Mouse (Mus musculus) forebrain, embryonic 13.5 days (tissue): ENCODE measurements around the gene Guca1a. TPM values are rescaled to one million over a fixed set of nuclear protein-coding genes. Genes with fewer than 3 reads are reported as not detected.
A peak's percentile ranks its signal among the peaks of the same experiment; 100 is the strongest.
"Not testable (repeated sequence)": the region's sequence is repeated elsewhere in the genome, so short reads cannot be mapped to it uniquely, and the experiment has no call there.

Source experiments
- ATAC-seq: fragments of 200-750 bp; cut with Nextera tagmentation; 2 replicates; pipeline ENCODE4 v1.8.0; 2017
- H3K27ac ChIP-seq: fragments of 300-500 bp; sonication (generic); 2 replicates; pipeline ENCODE4 v1.5.1; 2015; ENCODE audit warnings: inconsistent platforms, mild to moderate bottlenecking, moderate library complexity
- H3K27me3 ChIP-seq: fragments of 300-500 bp; sonication (generic); 2 replicates; pipeline ENCODE4 v1.6.1; 2015; ENCODE audit warnings: mild to moderate bottlenecking, inconsistent platforms
- H3K36me3 ChIP-seq: fragments of 300-500 bp; sonication (generic); 2 replicates; pipeline ENCODE4 v1.6.1; 2015; ENCODE audit warnings: mild to moderate bottlenecking, inconsistent platforms; ENCODE audit not compliant: poor library complexity, severe bottlenecking
- H3K4me1 ChIP-seq: fragments of 300-500 bp; sonication (generic); 2 replicates; pipeline ENCODE4 v1.6.1; 2015; ENCODE audit warnings: inconsistent platforms
- H3K4me2 ChIP-seq: fragments of 300-500 bp; sonication (generic); 2 replicates; pipeline ENCODE4 v1.6.1; 2015; ENCODE audit warnings: inconsistent platforms, mild to moderate bottlenecking, moderate library complexity
- H3K4me3 ChIP-seq: fragments of 300-500 bp; sonication (generic); 2 replicates; pipeline ENCODE4 v1.5.1; 2015; ENCODE audit warnings: mild to moderate bottlenecking, inconsistent platforms
- H3K9ac ChIP-seq: fragments of 300-500 bp; sonication (generic); 2 replicates; pipeline ENCODE4 v1.6.1; 2015; ENCODE audit warnings: mild to moderate bottlenecking, inconsistent platforms
- H3K9me3 ChIP-seq: fragments of 300-500 bp; sonication (generic); replicated peaks from 2 replicates; pipeline ENCODE4 v1.6.1; 2016; ENCODE audit warnings: inconsistent platforms
- WGBS: fragments of 180-500 bp; shearing (Covaris S2); methylation state at CpG from one replicate; pipeline ENCODE4 v1.1.7; 2015; 5-methylcytosine and 5-hydroxymethylcytosine counted together
- polyA plus RNA-seq: library from polyadenylated mRNA; unstranded; fragments of >200 nt; fragmentation: Nextera tagmentation; extraction: Ambion mirVana; gene quantifications from 2 replicates; pipeline ENCODE4 v1.2.1, GENCODE M21; 2015

Gene Guca1a
- polyA plus RNA-seq, 1 experiment from 2014 or later: 0.26 TPM

DNA sequence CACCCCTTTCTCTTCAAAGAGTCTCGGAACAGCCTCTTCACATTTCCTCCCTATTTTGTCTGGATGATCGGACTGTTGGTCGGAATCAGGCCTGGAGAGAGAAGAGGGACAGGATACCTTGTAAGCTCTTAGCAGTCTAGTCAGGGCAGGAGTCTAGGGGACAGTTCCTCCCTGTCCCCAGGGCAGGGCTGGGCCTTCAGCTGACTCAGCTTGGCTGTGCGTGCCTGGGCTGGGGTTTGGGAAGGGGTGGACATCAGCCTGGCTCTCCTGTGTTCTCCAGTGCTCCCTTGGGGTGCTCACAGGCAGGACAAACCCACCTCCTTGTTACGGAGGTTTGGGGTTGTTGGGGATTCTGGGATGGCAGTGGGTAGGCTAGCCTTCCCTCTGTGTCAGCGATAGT is 38.2 kb upstream of the Guca1a start:
- peaks cover 61% of the 10 kb centered on the region for H3K27me3 ChIP-seq
- no peak overlapping the region for H3K4me3 ChIP-seq
- H3K9me3 ChIP-seq: no peaks in the 10 kb centered on the region
- ATAC-seq: no peak
- WGBS: 71% methylated on average over 6 of the region's 6 CpGs
- H3K4me2 ChIP-seq: no peak overlapping the region
- no peak overlapping the region for H3K27ac ChIP-seq
- no peak overlapping the region for H3K9ac ChIP-seq
- H3K36me3 ChIP-seq: no peaks in the 10 kb centered on the region
- H3K4me1 ChIP-seq: peaks cover 23% of the 10 kb centered on the region

DNA sequence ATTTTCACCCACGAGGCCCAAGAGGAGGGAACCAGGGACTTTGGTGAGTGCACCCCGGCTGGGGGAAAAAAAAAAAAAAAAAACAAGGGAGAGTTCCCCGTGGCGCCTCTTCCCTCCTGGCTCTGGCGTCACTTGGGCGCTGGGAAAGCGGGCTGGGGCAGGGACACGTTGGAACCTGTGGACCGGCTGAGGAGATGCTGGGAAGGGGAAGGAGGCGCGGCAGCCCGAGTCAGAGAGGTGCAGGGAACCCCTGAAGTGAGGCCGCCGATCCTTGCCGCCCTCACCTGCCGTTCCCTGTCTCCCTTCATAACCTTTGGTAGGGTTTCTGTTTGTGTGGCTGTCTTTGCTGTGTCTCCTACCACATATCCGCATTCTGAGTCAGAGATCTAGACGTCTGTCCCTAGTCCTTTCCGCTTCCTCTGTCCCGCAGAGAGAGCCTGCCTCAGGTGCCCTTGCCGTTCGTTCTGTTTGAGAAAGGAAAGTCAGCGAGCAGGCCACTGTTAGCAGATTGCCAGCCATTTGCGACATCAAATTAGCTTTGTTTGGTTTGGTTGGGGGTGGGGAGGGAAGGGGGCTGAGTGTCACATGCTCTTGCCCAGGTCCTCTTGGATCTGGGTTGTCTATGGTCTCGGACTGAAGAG is 36.6 kb upstream of the Guca1a start, which contains the start of gene 1700001C19Rik:
TSS of gene 1700001C19Rik (minus strand) at position 470 of the 641 bp plus-strand sequence.
- H3K27ac ChIP-seq: no peak within 1 kb of the TSS
- H3K4me1 ChIP-seq: peaks cover 23% of the 10 kb centered on the region
- peaks cover 61% of the 10 kb centered on the region for H3K27me3 ChIP-seq
- H3K9me3 ChIP-seq: no peaks in the 10 kb centered on the region
- peak within 1 kb of the TSS; percentile 40; the same call in 1 of the 2 replicates for H3K9ac ChIP-seq
- peak within 1 kb of the TSS; percentile 59 for H3K4me2 ChIP-seq
- 5% methylated on average over 19 of the region's 25 CpGs for WGBS
- no peak for ATAC-seq
- peak within 1 kb of the TSS; percentile 35 for H3K4me3 ChIP-seq
- no peaks in the 10 kb centered on the region for H3K36me3 ChIP-seq

DNA sequence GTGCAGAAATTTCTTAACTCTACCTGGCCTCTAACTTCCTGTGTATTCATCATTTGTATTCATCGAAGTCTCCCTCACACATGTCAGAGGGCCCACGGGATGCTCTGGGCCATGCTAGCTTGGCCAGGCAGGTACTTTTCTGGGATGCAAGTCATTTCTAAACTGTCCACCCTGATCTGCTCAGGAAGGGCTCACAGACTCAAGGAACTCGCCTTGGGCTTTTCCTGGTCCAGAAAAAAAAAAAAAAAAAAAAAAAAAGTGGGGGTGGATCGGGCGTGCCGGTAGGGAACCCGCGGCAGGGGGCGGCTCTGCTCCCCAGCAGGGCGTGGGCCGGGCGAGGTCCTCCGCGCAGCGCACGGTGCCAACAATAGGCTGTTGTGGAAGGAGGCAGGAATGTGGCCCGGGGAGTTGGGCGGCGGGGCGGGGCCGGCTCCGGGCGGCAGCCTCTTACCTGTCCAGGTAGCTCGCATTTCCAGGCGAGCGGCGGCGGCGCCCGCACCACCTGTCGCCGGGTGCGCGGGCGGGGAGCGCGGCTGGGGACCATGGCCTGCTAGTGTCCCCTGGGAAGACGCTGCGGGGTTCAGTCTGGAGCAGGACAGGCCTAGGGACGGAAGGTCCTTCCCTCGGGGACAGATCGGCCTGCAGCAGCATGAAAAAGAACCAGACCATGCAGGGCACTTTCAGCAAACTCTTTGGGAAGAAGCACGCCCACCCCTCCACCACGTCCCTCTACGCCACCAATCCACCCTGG is 35.9 kb upstream of the Guca1a start, which contains the start of gene AI661453:
TSS of gene AI661453 (plus strand) at position 460 of the 751 bp plus-strand sequence.
- Histone ChIP-seq H3K9me3 (no peaks in the 10 kb centered on the region), H3K4me1 (peaks cover 16% of the 10 kb centered on the region), H3K4me2 (peak within 1 kb of the TSS; percentile 59), H3K36me3 (no peaks in the 10 kb centered on the region), H3K9ac (peak within 1 kb of the TSS; percentile 40; the same call in 1 of the 2 replicates), H3K27me3 (peaks cover 62% of the 10 kb centered on the region), H3K4me3 (peak within 1 kb of the TSS; percentile 35), H3K27ac (no peak within 1 kb of the TSS)
- ATAC-seq: no peak
- WGBS: 2% methylated on average over 39 of the region's 45 CpGs

DNA sequence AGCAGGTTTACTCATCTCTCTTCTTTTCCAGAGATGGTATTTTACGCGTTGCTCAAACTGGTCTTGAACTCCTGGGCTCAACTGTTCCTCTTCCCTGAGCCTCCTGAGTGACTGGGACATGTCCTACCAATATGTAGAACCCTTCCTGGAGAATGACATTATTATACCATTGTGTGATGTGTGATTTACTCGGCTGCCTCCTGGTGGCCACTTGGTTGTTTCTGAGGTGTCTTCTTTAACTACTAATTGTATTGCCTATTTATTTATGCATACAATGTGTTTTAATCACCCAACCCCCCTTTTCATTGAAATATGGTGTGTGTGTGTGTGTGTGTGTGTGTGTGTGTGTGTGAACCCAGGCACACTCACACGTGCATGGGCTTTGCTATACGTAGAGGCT is 30.4 kb upstream of the Guca1a start:
- Histone ChIP-seq H3K27ac (no peak overlapping the region), H3K36me3 (no peaks in the 10 kb centered on the region), H3K4me3 (no peak overlapping the region), H3K4me2 (no peak overlapping the region), H3K27me3 (peaks cover 19% of the 10 kb centered on the region), H3K9me3 (no peaks in the 10 kb centered on the region), H3K4me1 (peaks cover 8% of the 10 kb centered on the region; the same call in 1 of the 2 replicates), H3K9ac (no peak overlapping the region)
- no peak for ATAC-seq
- WGBS: 64% methylated on average over 5 of the region's 5 CpGs

DNA sequence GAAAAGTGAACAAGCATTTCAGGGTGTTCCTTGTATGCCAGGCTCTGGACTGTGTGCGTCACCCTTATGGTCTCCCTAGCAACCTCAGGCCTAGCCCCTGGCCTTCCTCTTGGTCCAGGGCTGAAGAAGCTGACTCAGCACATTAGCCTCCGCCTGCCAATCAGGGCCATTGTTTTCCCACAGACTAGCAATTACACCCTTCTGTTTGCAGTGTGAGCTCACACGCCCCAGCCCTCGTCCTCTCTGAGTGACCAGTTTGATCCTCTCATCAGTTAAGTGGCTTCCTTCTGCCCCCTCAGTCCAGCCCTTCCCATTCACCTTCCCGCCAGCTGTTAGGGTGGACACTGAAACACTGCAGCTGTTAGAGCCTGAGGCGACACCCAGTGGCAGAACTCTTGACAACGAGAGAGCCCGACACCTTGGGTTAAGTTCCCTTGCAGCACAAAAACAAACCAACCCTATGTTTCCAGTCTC is 28.5 kb upstream of the Guca1a start:
- 5% methylated on average over 8 of the region's 8 CpGs for WGBS
- Histone ChIP-seq H3K4me3 (no peak overlapping the region), H3K9ac (no peak overlapping the region), H3K4me2 (peak overlapping the region; percentile 27), H3K9me3 (no peaks in the 10 kb centered on the region), H3K4me1 (peaks cover 8% of the 10 kb centered on the region; the same call in 1 of the 2 replicates), H3K27ac (no peak overlapping the region), H3K36me3 (no peaks in the 10 kb centered on the region), H3K27me3 (peaks cover 10% of the 10 kb centered on the region; the same call in 1 of the 2 replicates)
- no peak for ATAC-seq

DNA sequence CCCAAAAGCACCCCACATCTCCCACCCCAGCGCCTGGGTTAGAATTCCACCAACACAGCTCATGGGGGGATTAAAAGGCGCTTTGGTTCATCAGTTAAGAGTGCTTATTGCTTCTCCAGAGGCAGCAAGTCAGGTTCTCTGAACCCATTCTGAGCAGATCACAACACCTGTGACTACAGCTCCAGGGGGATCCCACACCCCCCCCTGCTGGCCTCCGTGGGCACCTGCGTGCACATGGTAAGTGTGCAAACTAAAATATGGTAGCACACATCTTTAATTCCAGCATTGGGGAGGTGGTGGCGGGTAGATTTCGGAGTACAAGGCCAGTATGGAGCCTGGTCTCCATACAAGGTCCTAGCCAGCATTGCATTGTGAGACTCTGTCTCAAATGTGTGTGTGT is 26.9 kb upstream of the Guca1a start:
- Histone ChIP-seq H3K27me3 (peaks cover 10% of the 10 kb centered on the region; the same call in 1 of the 2 replicates), H3K4me1 (peaks cover 8% of the 10 kb centered on the region; the same call in 1 of the 2 replicates), H3K4me3 (no peak overlapping the region), H3K4me2 (no peak overlapping the region), H3K36me3 (no peaks in the 10 kb centered on the region), H3K27ac (no peak overlapping the region), H3K9ac (no peak overlapping the region), H3K9me3 (no peaks in the 10 kb centered on the region)
- no peak for ATAC-seq
- WGBS: 74% methylated on average over 6 of the region's 6 CpGs

DNA sequence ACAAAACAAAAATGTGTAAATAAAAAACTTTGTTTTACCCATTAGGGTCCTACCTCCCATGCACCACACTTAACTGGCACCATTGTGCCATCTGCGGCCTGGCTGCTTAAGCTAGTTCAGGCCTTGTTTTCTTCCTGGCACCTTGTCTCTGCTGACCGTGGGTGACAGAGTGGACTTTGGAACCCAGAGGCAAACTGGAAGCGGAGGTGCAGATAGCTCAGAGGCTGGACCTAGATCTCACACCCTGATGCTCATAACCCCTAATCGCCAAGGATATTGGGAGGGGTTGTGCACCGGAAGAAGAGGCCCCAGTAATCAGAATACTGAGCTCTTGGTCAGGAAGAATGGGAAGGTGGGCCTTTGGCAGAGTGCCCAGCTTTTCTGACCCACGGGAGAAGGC is 23.8 kb upstream of the Guca1a start:
- Histone ChIP-seq H3K36me3 (no peaks in the 10 kb centered on the region), H3K4me3 (no peak overlapping the region), H3K27ac (no peak overlapping the region), H3K9ac (no peak overlapping the region), H3K27me3 (peaks cover under 1% of the 10 kb centered on the region; the same call in 1 of the 2 replicates), H3K4me1 (peaks cover 7% of the 10 kb centered on the region; the same call in 1 of the 2 replicates), H3K9me3 (no peaks in the 10 kb centered on the region), H3K4me2 (no peak overlapping the region)
- ATAC-seq: no peak
- 75% methylated on average over 6 of the region's 6 CpGs for WGBS

DNA sequence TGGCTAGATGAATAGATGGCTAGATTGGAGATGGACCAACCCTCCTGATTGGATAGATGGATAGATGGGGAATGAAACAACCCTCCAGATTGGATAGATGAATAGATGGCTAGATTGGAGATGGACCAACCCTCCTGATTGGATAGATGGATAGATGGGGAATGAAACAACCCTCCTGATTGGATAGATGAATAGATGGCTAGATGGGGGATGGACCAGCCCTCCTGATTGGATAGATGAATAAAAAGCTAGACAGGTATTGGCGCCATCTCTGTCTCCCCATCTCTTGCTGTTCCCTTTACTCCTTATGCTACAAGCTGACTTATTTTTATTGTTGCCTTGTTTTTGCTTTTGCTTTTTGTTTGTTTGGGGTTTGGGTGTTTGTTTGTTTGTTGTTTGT is 22.2 kb upstream of the Guca1a start:
- not testable (repeated sequence) for H3K4me3 ChIP-seq, H3K27ac ChIP-seq, H3K27me3 ChIP-seq, H3K36me3 ChIP-seq, H3K4me2 ChIP-seq, ATAC-seq, H3K4me1 ChIP-seq, H3K9ac ChIP-seq, H3K9me3 ChIP-seq
- WGBS: 81% methylated on average over 1 of the region's 1 CpGs

DNA sequence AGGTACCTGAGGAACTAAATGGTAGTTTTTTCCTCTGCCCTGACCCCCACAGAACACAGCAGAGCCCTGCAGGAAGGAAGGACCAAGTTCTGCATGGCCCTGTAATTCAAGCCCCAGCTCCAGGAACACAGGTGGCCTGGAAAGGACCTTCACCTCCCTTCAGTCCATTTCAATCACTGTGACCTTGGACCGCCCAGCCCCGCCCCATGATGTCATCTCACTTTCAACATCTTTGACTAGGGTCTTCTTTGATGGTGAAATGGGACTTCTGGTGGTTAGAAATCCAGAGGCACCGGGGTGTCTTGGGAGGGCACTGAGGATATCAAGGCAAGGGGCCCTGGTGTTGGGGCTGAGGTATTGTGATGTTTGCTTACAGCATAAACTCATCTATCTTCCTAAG is 21.2 kb upstream of the Guca1a start:
- Histone ChIP-seq H3K4me2 (no peak overlapping the region), H3K36me3 (no peaks in the 10 kb centered on the region), H3K9ac (no peak overlapping the region), H3K4me3 (no peak overlapping the region), H3K9me3 (no peaks in the 10 kb centered on the region), H3K4me1 (no peaks in the 10 kb centered on the region), H3K27me3 (no peaks in the 10 kb centered on the region), H3K27ac (no peak overlapping the region)
- 78% methylated on average over 3 of the region's 3 CpGs for WGBS
- no peak for ATAC-seq

DNA sequence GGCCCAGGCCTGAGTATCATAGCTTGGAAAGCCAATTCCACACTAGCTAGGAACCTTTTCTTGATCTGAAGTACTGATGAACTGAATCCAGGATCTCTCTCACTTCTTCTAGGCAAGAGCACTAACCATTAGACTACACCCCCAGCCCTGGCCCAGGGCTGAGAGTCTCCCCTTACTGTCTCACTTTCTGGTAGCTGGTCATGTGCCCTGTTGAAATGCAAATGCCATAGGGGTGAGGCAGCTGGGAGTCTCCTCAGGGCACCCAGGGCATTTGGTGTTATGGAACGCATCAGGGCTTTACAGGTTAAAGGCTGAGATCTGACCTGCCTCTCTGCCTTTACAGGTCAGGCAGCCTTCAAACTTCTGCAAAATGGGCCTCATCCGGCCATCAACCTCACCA is 19.8 kb upstream of the Guca1a start:
- ATAC-seq: no peak
- no peaks in the 10 kb centered on the region; the same call in 1 of the 2 replicates for H3K9me3 ChIP-seq
- no peak overlapping the region for H3K4me2 ChIP-seq
- H3K36me3 ChIP-seq: no peaks in the 10 kb centered on the region
- H3K27ac ChIP-seq: no peak overlapping the region
- H3K27me3 ChIP-seq: no peaks in the 10 kb centered on the region
- WGBS: 65% methylated on average over 2 of the region's 2 CpGs
- H3K9ac ChIP-seq: no peak overlapping the region
- H3K4me1 ChIP-seq: no peaks in the 10 kb centered on the region
- H3K4me3 ChIP-seq: no peak overlapping the region

DNA sequence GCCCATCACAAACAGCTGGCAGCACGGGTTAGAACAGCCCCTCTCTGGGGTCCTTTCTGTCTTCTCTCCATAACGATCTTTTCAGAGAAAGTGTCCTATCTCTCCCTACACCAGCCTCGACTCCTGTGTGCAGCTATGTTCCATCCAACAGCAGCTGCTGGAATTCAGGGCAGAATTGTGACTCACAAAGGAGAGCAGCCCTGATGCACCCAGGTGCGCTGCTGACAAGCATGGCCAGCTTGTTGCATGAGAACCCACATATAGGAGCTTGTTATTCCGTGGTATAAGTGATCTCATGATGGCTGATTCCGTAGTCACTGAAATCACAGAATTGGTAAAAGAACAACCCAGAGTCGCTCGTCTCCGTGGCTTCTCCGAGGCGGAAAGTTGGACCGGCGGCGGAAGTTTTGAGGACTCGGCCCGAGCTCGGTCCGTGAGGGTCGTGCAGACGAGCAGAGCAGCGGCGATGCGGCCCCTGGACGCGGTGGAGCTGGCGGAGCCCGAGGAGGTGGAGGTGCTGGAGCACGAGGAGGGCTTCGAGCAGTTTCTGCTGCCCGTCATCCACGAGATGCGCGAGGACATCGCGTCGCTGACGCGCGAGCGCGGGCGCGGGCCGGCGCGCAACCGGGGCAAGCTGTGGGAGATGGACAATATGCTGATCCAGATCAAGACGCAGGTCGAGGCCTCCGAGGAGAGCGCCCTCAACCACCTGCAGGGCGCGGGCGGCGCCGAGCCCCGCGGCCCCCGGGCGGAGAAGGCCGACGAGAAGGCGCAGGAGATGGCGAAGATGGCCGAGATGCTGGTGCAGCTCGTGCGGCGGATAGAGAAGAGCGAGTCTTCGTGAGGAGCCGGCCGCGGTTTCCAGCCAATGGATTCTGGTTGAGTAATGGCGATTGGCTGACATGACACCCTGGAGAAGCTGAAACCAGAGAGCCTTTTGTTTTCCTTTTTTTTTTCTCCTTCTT is 9.8 kb upstream of the Guca1a start:
- peak; percentile 57 for ATAC-seq
- 3% methylated on average over 74 of the region's 74 CpGs for WGBS

More for the DNA sequence above, 9.8 kb upstream of the Guca1a start:
- H3K4me1 ChIP-seq, H3K9me3 ChIP-seq, H3K36me3 ChIP-seq, H3K9ac ChIP-seq, H3K27ac ChIP-seq: not testable (repeated sequence)
- H3K4me2 ChIP-seq: peak overlapping the region; percentile 60
- H3K27me3 ChIP-seq: peaks cover 80% of the 10 kb centered on the region
- H3K4me3 ChIP-seq: peak overlapping the region; percentile 35
